Mouse (Mus musculus): ENCODE measurements around the gene Unc5b.

The Unc5b gene

DNA sequence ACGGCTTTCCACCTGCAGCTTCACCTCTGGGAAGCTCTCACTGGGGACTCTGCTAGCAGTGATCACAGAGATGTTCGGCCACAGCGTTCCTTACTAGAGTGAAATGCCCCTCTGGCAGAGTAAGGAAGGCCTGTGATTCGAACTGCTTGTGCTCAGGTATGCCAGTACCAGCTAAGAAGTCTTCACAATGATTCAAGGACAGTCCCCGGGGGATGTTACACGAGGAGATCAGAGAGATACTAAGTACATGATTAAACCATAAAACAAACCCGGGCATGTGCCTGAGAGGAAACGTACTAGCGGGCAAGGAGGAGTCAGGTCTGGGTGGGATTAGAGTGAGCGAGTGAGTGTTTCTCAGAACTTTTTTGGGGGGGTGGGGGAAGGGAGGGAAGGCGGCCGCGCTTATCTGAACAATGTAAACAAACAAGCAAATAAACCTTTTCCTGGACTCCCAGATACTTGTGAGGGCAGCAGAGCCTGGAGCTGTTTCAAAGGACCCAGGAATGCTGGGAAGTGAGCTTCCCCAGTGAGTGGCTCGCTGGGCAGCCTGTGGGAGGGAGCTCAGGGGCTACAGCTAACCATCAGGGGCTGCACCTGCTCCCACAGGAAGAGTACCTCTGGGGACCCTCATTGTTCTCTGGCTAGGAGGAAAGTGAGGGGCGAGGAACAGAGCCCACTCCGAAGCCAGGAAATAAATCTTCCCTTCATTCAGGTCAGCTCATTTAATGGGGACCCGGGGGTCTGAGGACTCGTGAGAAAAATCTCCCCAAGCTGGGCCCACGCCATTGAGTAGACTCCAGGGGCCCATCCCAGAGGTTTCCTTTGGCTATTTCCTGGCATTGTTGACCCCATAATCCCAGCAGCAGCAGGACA is 30.9 kb downstream of the Unc5b start:
- no peak for DNase-seq (ENCODE audit: low spot score in 2 of 2)

DNA sequence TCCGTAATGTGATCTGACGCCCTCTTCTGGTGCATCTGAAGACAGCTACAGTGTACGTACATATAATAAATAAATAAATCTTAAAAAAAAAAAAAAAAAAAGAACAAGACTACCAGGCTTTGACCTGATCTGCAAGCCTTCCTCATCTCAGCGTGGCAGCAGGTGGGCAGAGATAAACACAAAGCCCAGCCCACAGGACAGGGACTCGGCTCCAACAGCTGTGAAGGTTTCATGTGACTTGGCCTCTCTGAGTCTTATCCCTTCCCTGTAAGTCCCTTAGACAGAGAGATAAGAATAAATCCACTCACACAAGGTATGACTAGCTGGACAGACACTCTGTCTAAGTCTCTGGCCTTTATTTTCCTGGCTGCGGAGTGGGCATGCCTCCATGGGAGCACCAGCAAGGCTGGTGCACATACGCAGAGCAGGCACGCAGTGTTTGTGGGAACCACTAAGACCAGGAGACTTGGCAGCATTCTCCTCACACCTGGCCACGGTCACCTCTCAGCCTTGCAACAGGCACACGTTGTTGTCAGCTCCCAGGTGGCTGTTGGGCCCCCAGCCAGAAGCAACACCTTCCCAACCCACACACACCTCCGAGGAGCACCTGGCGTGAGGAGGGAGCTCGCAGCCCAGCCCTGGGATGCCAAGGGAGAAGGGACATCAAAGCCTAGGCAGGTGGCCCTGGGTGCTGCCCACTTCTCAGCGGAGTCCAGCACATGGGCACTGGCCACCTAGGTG is 33.5 kb downstream of the Unc5b start:
- no peak for DNase-seq (ENCODE audit: low spot score in 2 of 2)

DNA sequence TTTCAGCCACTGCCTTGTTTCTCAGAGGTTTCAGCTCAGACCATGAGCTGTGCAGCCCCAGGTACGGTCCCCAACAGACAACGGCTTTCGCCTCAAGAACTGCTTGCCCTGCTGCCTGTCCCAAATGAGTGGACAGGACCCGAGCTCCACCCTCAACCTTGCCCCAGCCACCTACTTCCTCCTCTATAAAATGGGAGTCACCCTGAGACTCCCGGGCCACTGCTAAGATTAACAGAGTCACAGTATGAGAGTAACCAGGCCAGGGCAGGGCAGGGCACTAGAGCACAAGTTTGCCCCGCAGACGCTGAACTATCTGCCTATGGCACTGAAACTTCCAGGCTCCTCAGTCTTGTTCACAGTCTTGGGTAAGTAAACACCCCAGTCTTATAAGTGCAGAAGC is 34.9 kb downstream of the Unc5b start:
- DNase-seq (ENCODE audit: low spot score in 2 of 2): no peak

DNA sequence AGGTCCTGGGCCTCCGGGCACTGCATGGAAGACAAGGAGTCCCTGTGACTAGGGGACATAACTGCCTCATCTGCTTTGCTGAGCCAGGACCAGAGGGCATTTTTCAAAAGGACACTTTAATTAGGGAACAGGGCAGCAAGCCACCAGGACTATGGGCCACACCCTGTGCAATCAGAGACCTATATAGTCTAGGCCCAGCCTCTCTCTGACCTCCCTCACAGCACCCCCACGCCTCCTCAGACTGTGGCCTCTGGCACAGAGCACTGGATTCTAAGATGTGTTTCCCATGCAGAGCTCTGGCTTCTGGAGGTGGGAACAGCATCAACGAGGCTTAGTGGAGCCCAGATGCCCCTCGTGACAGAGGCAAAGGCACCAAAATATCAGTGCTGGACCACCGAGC is 35.4 kb downstream of the Unc5b start:
- DNase-seq (ENCODE audit: low spot score in 2 of 2): no peak

DNA sequence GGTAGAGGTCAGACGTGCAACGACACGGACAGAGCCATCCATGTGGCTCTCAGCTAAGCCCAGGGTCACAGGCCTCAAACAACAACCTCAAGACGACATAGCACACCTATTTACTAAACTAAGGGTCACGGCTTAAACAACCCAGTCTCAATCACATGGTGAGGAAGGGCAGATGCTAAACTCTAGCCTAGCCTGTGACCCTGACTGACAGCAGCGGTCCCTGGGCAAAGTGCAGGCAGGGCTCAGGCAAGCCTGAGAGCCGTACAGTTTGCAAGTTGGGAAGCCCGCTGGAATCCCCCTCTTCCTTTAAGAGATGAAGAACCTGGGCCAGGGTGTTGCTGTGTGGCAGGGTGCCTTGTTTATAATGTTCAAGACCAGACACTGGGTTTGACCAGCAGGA is 36.6 kb downstream of the Unc5b start:
- no peak for DNase-seq (ENCODE audit: low spot score in 2 of 2)

DNA sequence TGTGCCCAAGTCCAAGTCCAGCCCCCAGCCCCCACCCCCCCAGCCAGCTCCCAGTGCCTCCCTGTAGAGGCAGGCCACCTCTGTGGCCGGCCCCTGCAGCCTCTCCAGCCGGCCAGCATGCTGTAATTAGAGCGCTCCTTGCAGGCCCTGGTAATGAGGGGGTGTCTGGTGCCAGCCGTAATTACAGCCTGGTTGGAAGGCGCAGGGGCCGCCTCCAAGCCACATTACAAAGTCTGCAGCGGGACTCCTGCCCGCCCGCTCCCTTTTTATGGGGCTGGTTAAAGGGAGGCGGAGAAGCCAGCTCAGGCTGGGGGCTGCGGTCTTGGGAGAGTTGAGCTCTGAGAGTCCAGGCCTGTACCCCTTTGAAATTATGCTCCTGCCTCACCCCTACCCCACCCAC is 37.0 kb downstream of the Unc5b start:
- no peak for DNase-seq (ENCODE audit: low spot score in 2 of 2)

DNA sequence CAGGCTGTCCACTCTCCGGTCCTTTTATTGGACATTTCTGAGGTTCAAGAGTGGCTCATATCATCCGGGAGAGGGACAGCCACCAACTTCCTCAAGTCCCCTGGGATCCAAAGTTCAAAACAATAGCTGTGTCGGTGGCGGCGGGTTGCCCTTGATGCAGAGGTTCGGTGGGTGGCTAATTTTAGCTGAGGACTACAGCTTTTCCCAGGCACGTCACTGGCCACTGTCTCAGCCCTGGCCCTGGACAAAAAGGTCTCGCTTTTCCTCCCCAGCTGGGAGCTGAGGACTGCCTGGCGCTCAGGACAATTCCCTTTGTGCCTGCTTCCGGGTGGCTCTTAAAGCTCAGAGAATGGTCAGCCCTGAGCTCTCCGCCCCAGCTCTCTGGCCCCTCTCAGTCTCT is 38.5 kb downstream of the Unc5b start:
- DNase-seq (ENCODE audit: low spot score in 2 of 2): no peak

DNA sequence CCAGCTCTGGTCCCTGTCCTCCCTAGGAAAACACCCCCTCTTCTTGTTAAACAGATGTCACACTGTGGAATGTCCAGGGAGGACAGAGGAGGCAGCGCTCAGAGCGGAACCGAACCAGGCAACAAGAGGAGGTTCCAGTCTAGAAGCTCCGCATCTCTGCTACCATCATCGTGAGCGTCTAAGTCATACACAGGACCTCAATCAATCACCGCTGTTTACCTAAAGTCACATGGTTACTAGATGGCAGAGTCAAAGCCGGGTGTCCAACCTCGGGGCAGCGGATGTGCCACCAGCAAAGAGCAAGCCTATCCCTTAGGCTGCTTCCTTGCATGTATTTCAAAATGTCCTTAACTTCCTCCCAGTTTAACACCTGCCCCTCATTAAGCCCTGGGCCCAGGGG is 39.0 kb downstream of the Unc5b start:
- DNase-seq (ENCODE audit: low spot score in 2 of 2): no peak

DNA sequence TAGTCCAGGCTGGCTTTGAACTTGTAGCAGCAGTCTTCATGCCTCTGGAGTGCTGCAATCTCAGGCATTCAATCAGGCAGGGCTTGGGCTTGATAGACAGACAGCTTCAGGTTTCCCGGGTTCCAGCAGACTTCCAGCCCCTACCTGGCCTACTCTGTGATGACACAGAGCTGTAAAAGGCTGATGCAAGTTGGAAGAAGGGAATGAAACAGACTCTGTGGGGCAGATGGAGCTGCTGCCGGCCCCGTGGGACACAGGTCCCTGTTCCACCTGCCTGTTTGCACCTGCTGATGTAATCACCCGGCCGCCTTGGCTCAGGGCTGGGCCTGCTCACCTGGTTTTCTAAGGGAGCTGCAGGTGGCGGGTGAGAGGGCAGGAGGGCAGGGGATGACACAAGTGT is 40.5 kb downstream of the Unc5b start:
- no peak for DNase-seq (ENCODE audit: low spot score in 2 of 2)

DNA sequence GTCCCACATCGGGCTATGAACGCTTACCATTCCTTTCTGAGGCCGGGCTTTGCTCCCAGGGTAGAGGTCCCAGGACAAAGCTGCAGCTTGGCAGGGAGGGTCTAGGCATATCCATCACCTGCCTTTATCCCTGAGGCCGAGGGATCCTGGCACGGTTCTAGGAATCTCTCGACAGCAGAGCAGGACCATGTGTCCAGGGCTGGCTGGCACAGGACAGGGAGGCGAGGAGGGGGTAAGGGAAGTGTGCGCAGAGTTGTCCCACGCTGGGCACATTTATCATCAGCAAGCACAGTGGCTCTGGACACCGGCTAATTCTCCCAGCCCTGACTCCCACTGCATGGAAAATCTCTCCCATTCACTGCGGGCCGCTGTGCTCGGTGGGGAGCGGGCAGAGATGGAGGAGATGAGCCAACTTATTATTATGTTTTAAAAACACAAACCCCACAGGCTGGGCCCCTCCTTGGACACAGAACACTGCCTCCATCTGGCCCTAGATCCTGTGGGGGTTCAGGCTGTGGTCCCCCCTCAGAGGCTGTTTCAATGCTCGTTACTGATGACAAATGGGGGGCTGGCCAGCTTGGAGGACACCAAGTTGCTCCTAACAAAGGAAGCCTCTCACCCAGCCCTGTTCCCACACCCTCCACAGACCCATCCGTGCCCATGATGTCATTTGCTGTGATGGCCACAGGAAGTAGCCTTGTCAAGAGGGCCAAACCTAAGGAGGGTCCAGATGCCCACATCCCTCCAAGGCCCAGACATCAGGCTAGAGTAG is 43.9 kb downstream of the Unc5b start:
- DNase-seq (ENCODE audit: low spot score in 2 of 2): no peak

DNA sequence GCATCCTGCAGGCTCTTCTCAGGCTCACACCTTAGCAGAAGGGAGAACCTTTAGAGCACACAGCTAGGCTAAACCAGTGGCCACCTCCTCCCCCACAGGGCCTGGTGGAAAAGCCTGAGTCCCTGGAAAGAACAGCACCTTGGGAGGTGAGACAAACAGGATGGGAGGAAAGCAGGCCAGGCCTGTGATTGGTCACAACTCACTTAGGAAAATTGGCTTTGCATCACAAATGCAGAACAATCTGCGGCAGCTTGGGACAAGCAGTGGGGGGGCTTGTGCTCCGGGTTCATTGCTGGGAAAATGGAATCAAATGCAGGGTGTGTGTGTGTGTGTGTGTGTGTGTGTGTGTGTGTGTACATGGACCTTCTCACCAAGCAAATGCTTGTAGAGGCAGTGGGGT is 47.8 kb downstream of the Unc5b start:
- DNase-seq (ENCODE audit: low spot score in 2 of 2): no peak

DNA sequence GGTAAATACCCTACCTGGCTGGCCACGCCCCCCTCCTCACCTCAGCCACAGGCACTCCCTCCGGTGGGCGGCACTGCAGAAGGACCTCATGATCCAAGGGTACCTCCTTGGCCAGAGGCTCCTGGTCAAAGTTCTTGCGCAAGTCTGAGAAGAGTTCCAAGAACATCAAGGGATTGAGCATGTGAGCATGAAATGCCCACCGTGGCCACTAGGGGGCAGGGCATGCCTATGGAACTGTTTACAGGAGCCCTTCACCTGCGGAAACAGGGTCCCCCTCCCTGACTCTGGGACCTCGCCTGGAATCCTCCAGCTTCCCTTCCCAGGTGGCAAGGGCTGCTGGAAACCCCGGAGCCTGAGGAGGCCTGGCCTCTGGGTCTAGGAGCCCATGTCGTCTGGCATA is 51.8 kb downstream of the Unc5b start:
- peak; percentile 59 to 75 for DNase-seq (ENCODE audit: low spot score in 2 of 2)

DNA sequence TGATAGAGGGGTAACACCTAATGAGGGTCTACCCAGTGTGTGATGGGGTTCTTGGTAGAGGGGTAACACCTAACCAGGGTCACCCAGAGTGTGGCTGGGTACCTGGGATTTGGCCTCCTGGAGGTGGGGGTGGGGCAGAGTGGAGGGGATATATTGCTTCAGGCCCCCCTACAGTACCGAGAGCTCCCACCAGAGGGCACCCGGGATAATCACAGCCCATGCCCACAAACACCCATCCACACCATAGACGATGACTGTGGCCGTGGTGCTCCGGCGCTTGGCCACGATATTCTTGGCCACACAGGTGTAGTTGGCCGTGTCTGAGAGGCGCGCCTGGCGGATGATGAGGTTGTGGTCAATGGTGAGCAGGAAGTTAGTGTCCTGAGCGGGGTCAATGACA is 52.8 kb downstream of the Unc5b start:
- peak in 1 of 2 experiments; percentile 60 for DNase-seq (ENCODE audit: low spot score in 2 of 2)

DNA sequence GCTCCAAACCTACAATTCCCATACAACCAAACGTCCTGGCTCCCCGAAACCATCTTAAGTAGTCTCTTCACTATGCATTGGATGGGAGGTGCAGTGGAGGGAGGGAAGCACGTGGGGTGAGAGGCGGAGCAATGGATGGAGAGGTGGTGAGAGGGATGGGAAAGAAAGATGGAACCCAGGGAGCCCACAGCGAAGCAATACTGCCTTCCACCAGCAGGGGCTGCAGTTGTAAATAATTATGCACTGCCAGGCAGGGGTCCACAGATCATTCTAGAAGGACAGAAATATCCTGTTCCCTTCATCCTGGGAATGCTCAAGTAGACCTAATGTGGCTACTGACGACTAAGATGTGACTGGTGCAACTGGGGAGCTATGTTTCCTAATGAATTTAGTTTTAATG is 55.9 kb downstream of the Unc5b start:
- DNase-seq (ENCODE audit: low spot score in 2 of 2): peak in 1 of 2 experiments; percentile 32

DNA sequence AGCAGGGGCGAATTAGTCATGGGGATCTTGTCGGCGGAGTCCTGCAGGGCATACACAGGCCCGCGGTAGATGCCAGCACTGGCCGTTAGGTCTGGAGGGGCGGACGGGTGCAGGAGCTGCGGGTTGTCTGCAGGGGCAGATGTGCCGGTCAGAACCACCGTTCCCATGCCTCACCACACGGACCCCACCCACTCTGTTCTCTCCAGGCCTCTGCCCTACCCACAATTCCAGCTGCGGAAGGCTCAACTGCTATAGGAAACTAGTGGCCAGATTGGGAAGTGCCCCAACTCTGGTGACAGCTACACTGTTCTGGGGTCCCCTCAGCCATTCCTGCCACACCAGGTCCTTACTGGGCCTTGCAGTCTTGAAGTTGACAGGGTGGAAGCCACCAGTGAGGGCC is 56.8 kb downstream of the Unc5b start:
- DNase-seq (ENCODE audit: low spot score in 2 of 2): no peak

DNA sequence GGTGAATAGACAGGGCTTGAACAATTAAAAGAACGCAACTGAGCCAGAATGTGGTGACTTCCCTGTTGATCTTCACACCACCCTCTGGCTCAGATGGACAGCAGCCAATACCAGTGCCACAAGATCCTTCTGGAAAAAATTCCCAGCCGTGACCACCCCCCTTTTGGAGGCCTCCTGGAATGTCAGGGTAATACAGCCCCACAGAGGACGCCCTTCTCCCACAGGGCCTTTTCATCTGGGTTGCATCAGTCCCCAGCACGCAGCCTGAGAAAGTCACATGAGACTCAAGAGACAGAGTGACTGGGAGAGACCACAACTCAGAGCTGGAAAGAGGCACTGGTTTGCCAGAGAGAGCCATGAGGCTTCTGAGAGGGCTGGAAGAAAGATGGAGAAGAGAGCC is 60.5 kb downstream of the Unc5b start:
- no peak for DNase-seq (ENCODE audit: low spot score in 2 of 2)

DNA sequence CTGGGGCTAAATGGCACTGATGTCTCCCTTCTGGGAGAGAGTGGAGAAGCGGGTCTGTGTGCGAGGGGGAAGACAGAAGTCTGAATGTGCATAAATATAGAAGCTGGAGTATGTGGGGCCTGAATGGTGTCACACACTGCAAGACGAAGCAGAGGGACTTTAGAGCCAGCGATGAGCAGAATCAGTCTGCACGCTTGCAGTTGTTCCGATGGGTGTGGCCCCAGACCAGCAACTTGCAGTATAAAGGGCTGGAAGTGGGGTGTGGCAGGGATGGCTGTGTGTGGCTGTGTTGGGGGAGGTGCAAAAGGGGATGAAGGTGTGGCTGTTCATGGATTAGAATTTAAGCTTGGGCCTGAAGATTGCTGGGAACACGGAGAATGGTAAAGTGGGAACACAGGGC is 62.8 kb downstream of the Unc5b start:
- DNase-seq (ENCODE audit: low spot score in 2 of 2): no peak

DNA sequence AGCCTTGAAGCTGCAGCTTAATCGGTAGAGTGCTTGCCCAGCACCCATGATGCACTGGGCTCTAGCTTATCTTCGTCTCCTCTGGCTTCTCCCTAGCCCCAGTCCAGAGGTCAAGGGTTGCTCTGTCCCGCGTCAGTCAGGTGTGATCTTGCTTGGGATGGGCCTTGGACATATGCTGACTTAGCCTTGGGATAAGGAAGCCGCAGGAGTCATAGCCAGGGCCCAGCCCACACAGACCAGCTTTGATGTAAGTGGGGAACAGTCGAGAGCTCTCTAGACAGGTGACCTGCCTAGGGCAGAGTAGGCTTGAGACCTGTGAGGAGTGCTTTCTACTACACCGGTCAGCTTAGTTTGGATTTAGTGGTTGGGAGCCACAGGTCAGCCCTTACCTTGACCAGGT is 64.0 kb downstream of the Unc5b start:
- no peak for DNase-seq (ENCODE audit: low spot score in 2 of 2)

DNA sequence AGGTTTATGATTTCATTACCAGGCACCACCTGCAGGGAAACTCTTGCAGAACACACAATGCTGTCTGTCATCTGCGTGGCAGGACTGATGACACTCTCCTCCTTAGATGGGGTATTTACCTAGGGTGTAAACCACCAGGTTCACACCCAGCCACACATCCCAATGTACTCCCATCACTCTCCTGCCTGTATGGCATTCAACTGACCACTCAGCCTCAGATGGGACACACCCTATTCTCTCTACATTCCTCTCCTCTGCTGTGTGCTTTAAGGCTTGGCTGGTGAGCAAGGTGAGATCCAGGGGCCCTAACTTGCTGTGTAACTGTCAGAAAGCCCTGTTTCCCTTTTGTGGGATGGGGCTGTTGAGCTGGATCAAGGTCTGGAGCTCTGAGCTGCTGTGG is 69.3 kb downstream of the Unc5b start:
- no peak for DNase-seq (ENCODE audit: low spot score in 2 of 2)

DNA sequence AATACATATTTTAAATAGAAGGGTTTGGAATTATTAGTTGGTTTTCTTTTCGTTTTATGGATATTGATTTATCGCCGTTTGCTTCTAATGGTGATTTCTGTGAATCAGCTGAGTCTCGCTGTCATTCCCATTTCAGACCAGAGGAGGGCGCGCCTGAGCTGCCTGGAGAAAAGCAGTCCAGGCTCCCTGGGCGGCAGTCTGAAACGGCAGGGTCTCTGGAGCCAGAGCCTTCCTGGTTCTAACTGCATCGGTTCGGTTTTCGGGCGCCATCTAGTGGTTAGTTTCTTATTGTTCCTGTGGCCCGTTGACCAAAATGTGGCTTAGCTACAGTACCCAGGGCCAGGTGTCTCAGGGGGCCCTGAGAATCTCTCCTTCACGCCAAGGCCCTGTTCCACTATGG is 71.0 kb downstream of the Unc5b start:
- DNase-seq (ENCODE audit: low spot score in 2 of 2): peak; percentile 68 to 90

DNA sequence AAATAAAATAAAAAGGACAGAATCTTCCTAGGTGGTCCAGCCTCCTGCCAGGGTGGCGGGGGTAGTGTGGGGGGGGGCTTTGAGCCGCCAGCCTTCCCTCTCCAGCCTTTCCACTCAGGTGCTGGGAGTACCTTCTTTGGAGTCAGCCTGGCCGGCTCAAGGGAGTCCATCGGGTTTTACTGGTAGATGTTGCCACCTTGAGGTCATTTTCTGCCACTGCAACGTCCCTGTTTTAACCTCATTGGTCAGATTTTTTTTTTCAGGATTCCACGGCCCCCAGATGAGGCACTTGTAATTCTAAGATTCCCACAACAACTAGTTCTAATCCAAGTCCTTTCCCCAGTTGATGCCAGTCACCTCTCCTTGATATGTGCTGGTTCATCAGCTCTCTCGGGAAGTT is 74.4 kb downstream of the Unc5b start:
- peak in 1 of 2 experiments; percentile 67 for DNase-seq (ENCODE audit: low spot score in 2 of 2)

DNA sequence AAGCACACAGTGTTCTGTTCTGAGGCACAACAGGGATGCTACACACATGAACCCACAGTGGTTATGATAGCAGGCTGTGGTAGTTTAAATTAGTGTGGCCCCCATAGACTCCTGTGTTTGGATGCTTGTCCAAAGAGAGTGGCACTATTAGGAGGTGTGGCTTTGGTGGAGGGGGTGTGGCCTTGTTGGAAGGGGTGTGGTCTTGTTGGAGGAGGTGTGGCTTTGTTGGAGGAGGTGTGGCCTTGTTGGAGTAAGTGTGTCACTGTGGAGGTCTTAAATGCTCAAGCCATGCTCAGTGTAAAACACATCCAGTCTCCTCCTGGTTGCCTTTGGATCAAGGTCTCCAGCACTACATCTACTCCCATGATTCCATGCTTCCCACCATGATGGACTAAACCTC is 75.2 kb downstream of the Unc5b start:
- no peak for DNase-seq (ENCODE audit: low spot score in 2 of 2)

DNA sequence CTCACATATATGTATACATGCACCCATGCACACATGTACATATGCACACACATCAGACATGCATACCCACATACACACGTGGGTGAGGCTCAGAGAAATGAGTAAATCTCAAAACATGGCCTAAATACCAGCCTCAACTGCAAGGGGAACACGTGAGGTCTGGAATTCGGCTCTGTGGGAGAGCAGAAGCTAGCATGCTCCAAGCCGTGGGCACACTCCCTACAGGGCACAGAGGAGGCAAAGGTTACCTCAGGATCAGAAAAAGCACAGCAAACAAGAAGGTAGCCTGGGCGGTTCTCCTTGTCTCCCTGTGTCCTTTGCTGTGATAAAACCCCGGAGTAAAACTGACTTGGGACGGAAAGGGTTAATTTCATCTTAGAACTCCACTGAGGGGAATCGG is 77.4 kb downstream of the Unc5b start:
- no peak for DNase-seq (ENCODE audit: low spot score in 2 of 2)

Measured in spleen, postnatal 10 days (tissue).